Mouse (Mus musculus) T-helper 1 cell (primary cell): ENCODE data around the gene Lrrc32.

Experiments
- in situ Hi-C: fragments of 300-600 bp; cut with MboI, MseI; formaldehyde crosslinking; loops from one replicate; pipeline ENCODE4 v1.15.1; 2025; ENCODE audit warnings: high pct_unique_total_duplicates

Gene Lrrc32

GRCm38 (mm10) chr7:98487202-98487980, 1.7 kb upstream of the Lrrc32 start:
- in situ Hi-C loops: no loop called here

- in situ Hi-C loops: no loop called here
Observed at GRCm38 (mm10) chr7:98488398-98489130, 519 bp upstream of the Lrrc32 start.

- in situ Hi-C loops: no loop called here
Observed at GRCm38 (mm10) chr7:98489623-98490084, 571 bp downstream of the Lrrc32 start.

- in situ Hi-C loops: no loop called here
Observed at GRCm38 (mm10) chr7:98490328-98490727, 1.2 kb downstream of the Lrrc32 start.

- in situ Hi-C loops: no loop called here
Observed at GRCm38 (mm10) chr7:98490911-98491310, 1.8 kb downstream of the Lrrc32 start.

GRCm38 (mm10) chr7:98491451-98492200, 2.5 kb downstream of the Lrrc32 start:
- in situ Hi-C loops: no loop called here

- in situ Hi-C loops: no loop called here
Observed at GRCm38 (mm10) chr7:98492331-98492730, 3.2 kb downstream of the Lrrc32 start.

GRCm38 (mm10) chr7:98493307-98493706, 4.2 kb downstream of the Lrrc32 start:
- in situ Hi-C loops: no loop called here

GRCm38 (mm10) chr7:98493901-98494480, 4.9 kb downstream of the Lrrc32 start:
- in situ Hi-C loops: no loop called here

- in situ Hi-C loops: no loop called here
Observed at GRCm38 (mm10) chr7:98495591-98495990, 6.5 kb downstream of the Lrrc32 start.

GRCm38 (mm10) chr7:98497451-98497850, 8.4 kb downstream of the Lrrc32 start:
- in situ Hi-C loops: no loop called here

GRCm38 (mm10) chr7:98498101-98498500, 9.0 kb downstream of the Lrrc32 start:
- in situ Hi-C loops: no loop called here

- in situ Hi-C loops: no loop called here
Observed at GRCm38 (mm10) chr7:98498656-98499560, 9.8 kb downstream of the Lrrc32 start.

GRCm38 (mm10) chr7:98499561-98500292, 10.6 kb downstream of the Lrrc32 start:
- in situ Hi-C loops: no loop called here

GRCm38 (mm10) chr7:98500470-98500869, 11.4 kb downstream of the Lrrc32 start:
- in situ Hi-C loops: no loop called here

GRCm38 (mm10) chr7:98501078-98501477, 12.0 kb downstream of the Lrrc32 start:
- in situ Hi-C loops: no loop called here

GRCm38 (mm10) chr7:98502921-98503320, 13.8 kb downstream of the Lrrc32 start:
- in situ Hi-C loops: no loop called here

- in situ Hi-C loops: no loop called here
Observed at GRCm38 (mm10) chr7:98503951-98504647, 15.0 kb downstream of the Lrrc32 start.

GRCm38 (mm10) chr7:98504726-98505314, 15.7 kb downstream of the Lrrc32 start:
- in situ Hi-C loops: no loop called here
